Mouse (Mus musculus) small intestine, adult 2 months (tissue): ENCODE data around the gene Fam198a. TPM values are rescaled to one million over a fixed set of nuclear protein-coding genes. Genes with fewer than 3 reads are reported as not detected.

Experiments
- H3K27ac ChIP-seq: fragments of 200-500 bp; 2 replicates; pipeline ENCODE4 v1.5.1; 2012; ENCODE audit warnings: low read depth, low read length, control low read depth, inconsistent platforms; ENCODE audit not compliant: insufficient read depth
- H3K27me3 ChIP-seq: fragments of 200-500 bp; 2 replicates; pipeline ENCODE4 v1.6.1; 2012; ENCODE audit warnings: mild to moderate bottlenecking, moderate library complexity, low read length, inconsistent platforms; ENCODE audit not compliant: control insufficient read depth, insufficient read depth
- H3K36me3 ChIP-seq: fragments of 200-500 bp; 2 replicates; pipeline ENCODE4 v1.6.1; 2012; ENCODE audit warnings: mild to moderate bottlenecking, low read length, control low read depth, inconsistent platforms; ENCODE audit not compliant: control insufficient read depth, insufficient read depth
- H3K4me1 ChIP-seq: fragments of 200-500 bp; 2 replicates; pipeline ENCODE4 v1.6.1; 2012; ENCODE audit warnings: low read length, inconsistent platforms, mixed read lengths; ENCODE audit not compliant: control insufficient read depth, insufficient read depth, insufficient read length
- H3K4me3 ChIP-seq: fragments of 200-500 bp; 2 replicates; pipeline ENCODE4 v1.5.1; 2012; ENCODE audit warnings: low read depth, mild to moderate bottlenecking, control low read depth, inconsistent platforms, low read length, moderate library complexity
- CTCF ChIP-seq: fragments of 200-500 bp; IDR thresholded peaks from 2 replicates; pipeline ENCODE4 v1.5.1; 2012; ENCODE audit warnings: low read depth, mild to moderate bottlenecking, control low read depth, inconsistent platforms, low read length, moderate library complexity, mixed read lengths; ENCODE audit not compliant: insufficient replicate concordance, insufficient read length; ENCODE audit errors: extremely low read depth
- POLR2A ChIP-seq: fragments of 200-500 bp; IDR thresholded peaks from 2 replicates; pipeline ENCODE4 v1.6.1; 2012; ENCODE audit warnings: low read depth, mild to moderate bottlenecking, control low read depth, inconsistent platforms, low read length, moderate library complexity
- WGBS: fragments of 180-500 bp; shearing (Covaris S2); methylation state at CpG from one replicate; pipeline ENCODE4 v1.1.7; 2018; 5-methylcytosine and 5-hydroxymethylcytosine counted together
- polyA plus RNA-seq: library from polyadenylated mRNA; depleted of rRNA; stranded (reverse); fragments of >200 nt; gene quantifications from 2 replicates; pipeline ENCODE4 v1.2.3, GENCODE M21; 2012

The Fam198a gene
- polyA plus RNA-seq, 1 experiment = 0.24 TPM

DNA sequence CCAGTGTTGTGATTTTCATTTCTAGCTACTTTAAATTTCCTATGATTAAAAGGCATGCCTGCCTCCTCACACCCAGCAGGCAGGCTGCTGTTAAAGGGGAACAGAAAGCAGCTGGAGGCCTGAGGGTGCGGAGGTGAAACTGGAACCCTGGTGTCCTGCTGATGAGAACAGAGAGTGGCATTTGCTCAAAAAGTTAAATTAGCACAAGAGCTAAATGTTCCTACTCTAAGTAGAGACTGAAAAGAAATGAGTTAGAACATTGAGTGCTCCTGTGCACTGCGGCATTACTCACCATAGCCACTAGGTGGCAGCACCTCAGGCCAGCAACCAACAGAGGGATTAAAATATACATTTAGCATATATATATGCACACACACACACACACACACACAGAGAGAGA lies 22.3 kb upstream of the Fam198a start:
- 33% methylated on average over 2 of the region's 2 CpGs for WGBS
- no peaks in the 10 kb centered on the region for H3K36me3 ChIP-seq
- H3K4me1 ChIP-seq = peaks cover 4% of the 10 kb centered on the region; the same call in 1 of the 2 replicates
- H3K4me3 ChIP-seq = no peak overlapping the region
- H3K27ac ChIP-seq = no peak overlapping the region
- H3K27me3 ChIP-seq = no peaks in the 10 kb centered on the region
- TF ChIP-seq CTCF (peak; percentile 82; the same call in 1 of the 2 replicates), POLR2A (no peak)

DNA sequence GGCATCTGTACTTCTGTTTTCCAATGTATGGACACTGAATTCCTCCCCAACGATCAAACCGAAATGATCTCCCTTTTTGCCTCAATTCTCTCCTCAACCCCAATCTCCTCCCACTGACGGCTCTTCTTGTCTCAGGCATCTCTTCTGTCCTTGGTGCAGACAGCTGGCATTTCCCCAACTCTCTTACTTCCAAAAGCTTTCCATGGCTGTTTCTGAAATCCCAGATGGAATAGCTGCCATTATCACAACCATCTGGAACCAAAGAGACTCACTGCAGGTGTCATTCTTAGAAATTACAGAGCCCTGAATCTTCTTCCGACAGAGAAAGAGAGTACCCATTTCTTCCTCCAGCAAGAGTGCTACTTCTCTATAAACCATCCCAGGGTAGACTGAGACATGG lies 15.9 kb upstream of the Fam198a start:
- H3K4me3 ChIP-seq = no peak overlapping the region
- H3K36me3 ChIP-seq = no peaks in the 10 kb centered on the region
- H3K4me1 ChIP-seq = no peaks in the 10 kb centered on the region
- WGBS = 81% methylated on average over 4 of the region's 4 CpGs
- no peak overlapping the region for H3K27ac ChIP-seq
- TF ChIP-seq POLR2A (no peak), CTCF (no peak)
- H3K27me3 ChIP-seq = no peaks in the 10 kb centered on the region

DNA sequence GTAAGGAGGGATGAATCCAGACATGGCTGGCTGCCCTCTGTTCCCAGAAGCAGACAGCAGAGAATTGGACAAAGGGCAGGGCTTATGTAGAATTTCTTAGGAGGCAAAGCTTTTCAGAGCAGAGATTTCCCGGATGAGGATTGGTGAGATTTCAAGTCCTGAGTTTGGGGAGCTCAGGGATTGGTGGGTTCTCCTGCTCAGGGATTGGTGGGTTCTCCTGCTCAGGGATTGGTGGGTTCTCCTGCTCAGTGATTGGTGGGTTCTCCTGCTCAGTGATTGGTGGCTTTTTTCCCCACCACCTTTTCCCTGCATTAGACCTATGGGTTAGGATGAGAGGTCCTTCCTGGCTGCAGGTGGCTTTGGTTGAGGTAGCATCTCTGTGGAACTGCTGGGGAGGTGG lies 13.8 kb upstream of the Fam198a start:
- H3K4me3 ChIP-seq = no peak overlapping the region
- no peaks in the 10 kb centered on the region for H3K4me1 ChIP-seq
- 68% methylated on average over 1 of the region's 1 CpGs for WGBS
- TF ChIP-seq POLR2A (no peak), CTCF (no peak)
- H3K27ac ChIP-seq = no peak overlapping the region
- no peaks in the 10 kb centered on the region for H3K36me3 ChIP-seq
- no peaks in the 10 kb centered on the region; the same call in 1 of the 2 replicates for H3K27me3 ChIP-seq

DNA sequence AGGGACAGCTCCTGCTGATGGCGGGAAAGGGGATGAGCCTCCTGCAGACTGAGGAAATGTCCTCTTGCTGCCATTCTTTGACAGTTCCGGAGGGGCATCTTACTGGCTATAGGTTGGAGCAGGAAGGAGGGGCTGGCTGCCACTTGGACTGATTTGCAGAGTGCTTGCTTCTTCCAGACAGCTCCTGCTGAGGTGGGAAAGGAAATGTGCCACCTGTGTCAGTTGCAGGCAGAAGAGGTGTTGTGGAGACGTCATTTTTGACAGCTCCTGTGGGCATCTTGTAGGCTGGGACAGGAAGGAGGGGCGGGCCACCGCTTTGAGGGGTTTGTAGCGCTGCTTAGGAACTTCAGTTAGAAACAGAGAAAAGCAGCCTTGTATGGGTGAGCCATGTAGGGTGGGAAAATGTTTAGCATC lies 13.3 kb upstream of the Fam198a start:
- H3K27ac ChIP-seq = no peak overlapping the region
- TF ChIP-seq POLR2A (no peak), CTCF (no peak)
- WGBS = 49% methylated on average over 6 of the region's 6 CpGs
- H3K4me3 ChIP-seq = no peak overlapping the region; the same call in 1 of the 2 replicates
- H3K4me1 ChIP-seq = no peaks in the 10 kb centered on the region
- no peaks in the 10 kb centered on the region for H3K36me3 ChIP-seq
- no peaks in the 10 kb centered on the region; the same call in 1 of the 2 replicates for H3K27me3 ChIP-seq

DNA sequence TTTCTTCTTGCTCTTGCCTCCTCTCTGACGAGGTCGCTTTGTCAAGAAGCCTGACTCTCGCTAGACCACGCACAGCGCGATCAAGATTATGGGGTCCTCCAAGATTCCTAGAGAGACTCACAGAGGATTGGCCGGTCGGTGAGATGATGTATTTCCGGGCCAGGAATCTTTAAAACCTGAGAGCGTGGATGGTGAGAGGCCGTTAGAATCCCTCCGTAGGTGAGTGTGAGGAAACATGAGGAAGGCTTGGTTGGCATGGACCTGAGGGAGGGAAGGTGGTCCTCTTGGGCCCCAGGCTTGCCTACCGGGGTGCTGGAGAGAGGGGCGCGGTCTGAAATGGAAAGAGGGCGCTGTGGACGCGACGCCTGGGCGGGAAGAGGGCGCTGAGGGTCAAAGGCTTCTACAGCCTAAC lies 12.8 kb upstream of the Fam198a start:
- Histone ChIP-seq H3K4me3 (peak overlapping the region; percentile 51), H3K36me3 (no peaks in the 10 kb centered on the region), H3K27me3 (no peaks in the 10 kb centered on the region; the same call in 1 of the 2 replicates), H3K27ac (no peak overlapping the region), H3K4me1 (no peaks in the 10 kb centered on the region)
- no peak for TF ChIP-seq POLR2A
- TF ChIP-seq CTCF = no peak
- 56% methylated on average over 21 of the region's 21 CpGs for WGBS

DNA sequence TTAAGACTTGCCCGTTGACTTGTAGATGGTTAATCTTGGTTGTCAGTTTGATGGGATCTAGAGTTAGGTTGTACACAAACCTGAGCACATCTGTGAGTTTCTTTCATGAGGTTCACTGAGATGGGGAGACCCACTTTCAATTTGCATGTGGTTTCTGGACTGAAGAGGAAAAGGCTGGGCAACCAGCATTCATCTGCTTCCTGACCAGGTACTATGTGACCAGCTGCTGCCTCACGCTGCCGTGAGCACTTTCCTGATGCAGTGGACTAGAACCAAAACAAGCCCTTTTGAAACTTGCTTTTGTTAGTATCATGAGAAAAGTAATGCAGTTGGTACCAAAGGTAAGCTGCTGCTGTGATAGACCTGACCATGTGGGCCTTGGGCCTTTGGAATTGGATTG lies 7.8 kb upstream of the Fam198a start:
- Histone ChIP-seq H3K36me3 (no peaks in the 10 kb centered on the region), H3K27ac (no peak overlapping the region), H3K4me1 (no peaks in the 10 kb centered on the region), H3K4me3 (no peak overlapping the region), H3K27me3 (no peaks in the 10 kb centered on the region; the same call in 1 of the 2 replicates)
- 74% methylated on average over 3 of the region's 3 CpGs for WGBS
- no peak for TF ChIP-seq CTCF
- TF ChIP-seq POLR2A = no peak

DNA sequence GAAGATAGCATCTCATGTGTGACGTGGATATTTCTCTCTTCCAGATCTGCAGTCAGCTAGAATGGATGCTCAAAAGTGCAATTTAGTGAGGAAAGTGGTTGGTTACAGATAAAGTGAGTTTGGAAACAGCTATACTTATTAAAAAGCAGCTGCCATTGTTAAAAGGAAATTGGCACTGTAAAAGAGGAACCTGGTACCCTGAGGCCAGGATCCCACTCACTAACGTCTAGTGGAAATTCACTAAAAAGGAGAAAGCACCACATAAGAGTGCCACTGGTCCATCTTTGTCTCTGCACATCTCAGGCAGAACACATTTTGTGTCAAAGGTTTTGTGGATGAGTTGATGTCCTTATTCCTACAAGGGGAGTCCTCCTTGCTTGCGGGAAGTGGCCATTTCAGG lies 7.2 kb upstream of the Fam198a start:
- WGBS = 82% methylated on average over 3 of the region's 3 CpGs
- no peak overlapping the region for H3K27ac ChIP-seq
- H3K4me1 ChIP-seq = no peaks in the 10 kb centered on the region
- TF ChIP-seq CTCF (no peak), POLR2A (no peak)
- H3K4me3 ChIP-seq = no peak overlapping the region
- H3K27me3 ChIP-seq = no peaks in the 10 kb centered on the region; the same call in 1 of the 2 replicates
- no peaks in the 10 kb centered on the region for H3K36me3 ChIP-seq

DNA sequence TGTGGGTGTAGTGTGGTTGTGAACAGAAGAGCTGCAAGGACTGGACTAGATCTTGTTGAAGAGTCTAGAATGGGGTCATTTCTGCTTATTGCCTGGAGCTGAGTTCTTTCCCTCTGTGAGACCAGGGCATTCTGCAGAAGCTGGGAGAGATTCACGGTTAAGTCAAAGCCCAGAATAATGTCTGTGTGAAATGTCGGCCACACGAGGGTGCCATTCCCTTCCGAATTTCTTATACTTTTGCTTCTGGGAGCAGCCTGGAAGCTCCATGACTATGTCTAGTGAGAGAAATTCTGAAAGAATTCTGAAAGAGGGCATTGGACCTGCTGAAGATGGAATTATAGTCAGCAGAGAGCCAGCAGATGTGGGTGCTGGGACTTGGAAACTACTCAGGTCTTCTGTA lies 3.0 kb upstream of the Fam198a start:
- Histone ChIP-seq H3K4me1 (peaks cover 10% of the 10 kb centered on the region), H3K4me3 (no peak overlapping the region), H3K27me3 (no peaks in the 10 kb centered on the region), H3K36me3 (no peaks in the 10 kb centered on the region), H3K27ac (no peak overlapping the region)
- TF ChIP-seq CTCF = no peak
- TF ChIP-seq POLR2A = no peak
- WGBS = 7% methylated on average over 4 of the region's 4 CpGs
